Mouse (Mus musculus): ENCODE measurements around the gene Myh9.

GRCm38 (mm10) chr15:77866583-77867220 is 24.7 kb upstream of the Myh9 start:
- TF ChIP-seq GATA1 (IDR thresholded peaks at IDR 0.05; ENCODE audit: borderline replicate concordance, low read length) (no peak), FLI1 (IDR thresholded peaks at IDR 0.05; ENCODE audit: low read length) (no peak)

Data from megakaryocyte, embryonic 14.5 days (primary cell).